Mouse (Mus musculus) B cell, adult 62 days (primary cell): ENCODE data around the gene Pml. TPM values are rescaled to one million over a fixed set of nuclear protein-coding genes. Genes with fewer than 3 reads are reported as not detected.

Experiments used
- total RNA-seq: library from RNA; stranded (reverse); gene quantifications from 4 replicates; pipeline ENCODE4 v1.2.4, GENCODE M21; 2023

The Pml gene
- 360 to 424 TPM (median 369 TPM) in 4 replicates for total RNA-seq

DNA sequence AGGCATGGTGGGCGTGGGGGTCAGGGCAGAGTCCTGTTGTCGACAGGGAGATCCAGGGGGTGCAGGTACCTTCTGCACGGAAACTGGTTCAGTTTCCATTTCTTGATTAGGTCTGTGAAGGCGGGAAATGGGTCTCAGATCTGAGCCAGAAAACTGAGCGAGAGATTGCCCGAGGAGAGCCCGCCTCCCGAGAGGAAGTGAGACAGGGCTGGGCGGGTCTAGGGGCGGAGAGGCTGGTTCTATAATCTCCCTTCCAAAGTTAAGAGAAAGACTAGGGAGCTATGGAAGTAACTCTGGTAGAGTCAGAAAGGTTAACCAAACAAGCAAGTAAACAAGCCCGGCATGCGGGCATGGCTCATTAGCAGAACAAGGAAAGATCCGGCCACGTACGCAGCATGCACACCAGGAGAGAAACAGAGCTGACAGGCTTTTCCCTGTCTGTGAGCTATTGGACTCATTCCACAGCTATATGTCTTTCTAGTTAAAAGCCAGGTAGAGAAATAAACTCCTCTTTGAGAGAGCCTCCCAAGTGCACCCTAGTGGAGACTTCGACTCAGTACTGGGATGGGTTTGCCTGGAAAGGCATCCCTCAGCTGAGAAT lies at the start of gene Pml:
TSS of gene Pml (minus strand) at position 195 of the 601 bp plus-strand sequence.

DNA sequence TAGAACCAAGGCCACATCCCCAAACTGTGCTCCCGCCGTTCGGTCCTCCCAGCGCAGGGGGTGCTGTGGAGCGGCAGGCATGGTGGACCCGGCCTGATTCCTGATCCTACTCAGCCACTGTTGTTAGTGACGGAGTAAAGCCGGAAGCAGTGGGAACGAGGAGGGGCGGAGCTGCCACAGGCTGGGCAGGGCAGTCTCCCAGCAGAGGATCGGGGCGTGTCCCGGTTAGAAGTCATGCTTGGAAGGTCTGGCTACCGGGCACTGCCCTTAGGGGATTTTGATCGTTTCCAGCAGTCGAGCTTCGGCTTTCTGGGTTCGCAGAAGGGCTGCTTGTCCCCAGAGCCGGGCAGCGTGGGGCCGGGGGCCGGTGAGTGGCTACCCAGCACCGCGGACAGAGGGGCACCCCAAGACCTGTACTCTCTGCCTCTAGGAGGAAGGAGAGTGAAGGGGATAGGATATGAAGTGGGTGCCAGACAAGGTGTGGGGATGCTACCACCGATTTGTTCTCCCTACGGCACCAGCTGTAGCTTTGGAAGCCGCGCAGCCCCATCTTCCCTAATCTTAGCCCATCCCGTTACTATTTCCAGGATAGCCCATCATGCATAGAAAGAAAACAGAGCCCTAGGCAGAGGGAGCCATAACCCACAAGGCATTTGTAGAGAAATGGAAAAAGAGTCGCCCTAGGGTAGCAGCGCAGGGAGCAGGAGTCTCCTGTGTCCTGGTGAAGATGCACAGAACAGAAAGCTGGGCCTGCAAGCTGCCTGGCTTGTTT lies 3.6 kb upstream of the Pml start, which contains the start of gene Stoml1:
TSS of gene Stoml1 (plus strand) at position 132 of the 772 bp plus-strand sequence.

DNA sequence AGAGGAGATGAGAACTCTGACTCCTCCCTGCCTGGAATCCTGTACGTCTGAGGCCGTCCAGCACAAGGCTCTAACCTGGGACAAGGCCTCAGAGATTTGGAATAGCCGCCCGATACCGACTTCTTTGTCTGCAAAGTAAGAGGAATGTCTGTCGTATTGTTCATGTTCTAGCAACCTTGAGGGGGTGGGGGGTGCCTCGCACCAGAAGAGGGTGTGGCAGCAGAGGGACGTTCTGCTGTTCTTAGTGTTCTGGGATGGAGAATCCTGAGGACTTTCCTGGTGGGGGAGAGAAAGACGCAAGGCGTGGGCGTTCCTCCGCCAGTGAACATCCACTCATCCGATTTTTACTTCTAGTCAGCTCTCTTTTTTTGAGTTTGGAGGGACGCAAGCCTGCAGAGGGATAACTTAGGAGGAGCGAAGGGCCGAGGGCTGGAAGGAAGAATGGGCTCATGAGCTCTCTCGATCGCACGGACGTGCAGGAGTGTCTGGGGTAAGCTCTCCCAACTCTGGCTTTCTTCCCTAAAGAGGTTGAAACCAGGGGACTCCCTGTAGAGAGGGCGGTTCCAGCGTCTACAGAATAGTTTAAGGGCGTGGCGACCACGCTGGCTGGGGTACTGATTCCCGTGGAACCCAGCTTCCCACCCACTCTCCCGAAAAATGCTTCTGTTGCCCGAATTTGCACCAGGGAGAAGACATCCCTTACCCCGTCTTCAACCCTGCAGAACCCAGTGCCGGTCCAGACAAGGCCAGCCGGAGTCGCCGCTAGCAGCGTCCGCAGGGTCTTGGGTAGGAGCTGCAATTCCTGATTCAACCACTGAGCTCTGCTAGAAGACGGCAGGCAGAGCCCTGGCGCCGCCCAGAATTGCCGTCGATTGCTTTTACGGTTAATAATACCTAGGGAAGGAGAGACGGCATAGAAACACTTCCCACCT lies 45.8 kb downstream of the Pml start, which contains the start of the genes Islr and Islr2:
TSS of gene Islr (minus strand) at position 791 of the 932 bp plus-strand sequence.
TSS of gene Islr2 (minus strand) at position 804 of the 932 bp plus-strand sequence.

Other genes starting within 250 kb of the Pml start
- gene Cyp11a1, start 243.4 kb downstream of the Pml start, total RNA-seq = 0.40 to 0.95 TPM in 2 of 4 replicates, not detected in the others
- not detected in 4 replicates for gene Stra6, start 186.0 kb downstream of the Pml start, total RNA-seq
- not detected in 4 replicates for gene Ccdc33, start 131.0 kb downstream of the Pml start, total RNA-seq
- gene Islr, start 45.5 kb downstream of the Pml start, total RNA-seq = not detected in 4 replicates
- 8.5 to 14.2 TPM (median 11.1 TPM) in 4 replicates for gene Islr2, start 45.5 kb downstream of the Pml start, total RNA-seq
- 81.5 to 92.9 TPM (median 88.1 TPM) in 4 replicates for gene Stoml1, start 3.4 kb upstream of the Pml start, total RNA-seq
- gene Loxl1, start 63.4 kb upstream of the Pml start, total RNA-seq = not detected in 4 replicates
- gene Tbc1d21, start 120.7 kb upstream of the Pml start, total RNA-seq = not detected in 4 replicates
- gene Insyn1, start 238.8 kb upstream of the Pml start, total RNA-seq = 0.35 to 0.89 TPM in 2 of 4 replicates, not detected in the others